Mouse (Mus musculus) right cerebral cortex, postnatal 25 days (tissue): ENCODE data around the gene Dennd2c.

Experiments used
- DNase-seq: peaks from one replicate; pipeline ENCODE4 v3.0.0; 2022

The Dennd2c gene

DNA sequence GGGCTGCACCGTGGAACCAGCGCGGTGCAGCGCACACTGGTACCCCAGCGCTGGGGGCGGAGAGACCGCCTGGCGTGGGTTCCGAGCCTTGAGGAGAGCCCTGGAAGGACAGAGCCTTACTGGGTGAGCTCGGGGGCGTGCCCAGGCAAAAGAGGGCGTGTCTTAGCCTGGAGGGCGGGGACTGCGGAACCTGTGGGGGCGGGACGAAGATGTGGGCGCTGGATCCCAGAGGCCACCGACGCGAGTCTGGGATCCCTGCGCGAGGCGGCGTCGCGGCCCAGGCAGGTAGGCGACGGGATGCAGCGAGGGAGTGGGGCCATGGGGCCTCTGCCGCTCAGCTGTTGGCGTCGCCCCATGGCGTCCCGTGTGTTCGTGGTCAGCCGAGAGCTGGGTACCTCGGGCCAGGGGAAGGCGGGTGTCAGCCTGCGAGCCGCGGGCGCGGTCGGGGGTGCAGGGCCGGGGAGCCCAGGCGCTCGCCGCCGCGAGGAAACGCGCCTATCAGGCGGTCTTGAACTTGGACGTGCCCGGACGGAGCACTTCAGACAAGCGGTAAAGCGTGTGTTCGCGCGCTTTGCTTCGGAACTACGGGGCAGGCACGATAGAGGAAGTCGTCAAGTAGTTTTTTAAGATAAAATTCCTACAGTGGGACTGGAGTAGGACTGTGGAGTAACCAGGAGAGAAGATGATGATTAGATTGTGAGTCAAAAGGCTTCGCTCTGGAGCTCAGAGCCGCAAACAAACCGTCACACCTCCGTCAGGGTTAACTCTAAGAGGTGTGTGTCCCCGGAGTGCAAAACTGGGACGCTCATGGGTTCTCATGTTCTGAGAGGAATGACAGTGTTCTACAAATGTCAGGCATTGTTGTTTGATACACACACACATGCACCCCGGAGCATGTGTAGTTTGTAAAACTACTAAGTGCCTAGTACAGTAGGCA lies at the start of gene Dennd2c:
Dennd2c (plus strand) TSS at position 151 of the 937 bp plus-strand sequence.
- peak; percentile 66 for DNase-seq

- no peak for DNase-seq
Observed at GRCm38 (mm10) chr3:103056016-103056595, 46.3 kb upstream of the Dennd2c start.

GRCm38 (mm10) chr3:103057752-103058151 lies 44.7 kb upstream of the Dennd2c start:
- DNase-seq, result no peak

- DNase-seq, result peak; percentile 93
Observed at GRCm38 (mm10) chr3:103058207-103059157, 43.9 kb upstream of the Dennd2c start, which contains the start of gene Nras. TSS of gene Nras (plus strand) at chr3:103058285.

DNA sequence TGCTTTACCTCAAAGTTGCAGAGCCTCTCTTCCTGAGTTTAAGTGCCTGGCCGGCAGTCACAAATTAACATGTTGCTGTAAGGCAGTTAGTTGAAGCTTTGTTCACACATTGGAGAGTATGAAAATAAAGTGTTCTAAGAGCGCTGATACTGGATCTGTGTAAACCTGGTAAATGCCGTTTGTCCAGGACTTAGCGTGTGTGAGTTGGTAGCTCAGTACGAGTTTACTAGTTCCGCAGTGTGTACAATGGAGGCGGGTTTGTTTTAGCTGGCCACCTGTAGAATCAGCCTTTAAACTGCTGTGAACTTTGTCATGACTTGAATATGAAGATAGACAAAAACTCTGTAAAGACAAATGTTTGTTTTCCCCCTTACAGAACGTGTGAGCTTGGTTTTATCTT lies 35.5 kb upstream of the Dennd2c start:
- no peak for DNase-seq

DNA sequence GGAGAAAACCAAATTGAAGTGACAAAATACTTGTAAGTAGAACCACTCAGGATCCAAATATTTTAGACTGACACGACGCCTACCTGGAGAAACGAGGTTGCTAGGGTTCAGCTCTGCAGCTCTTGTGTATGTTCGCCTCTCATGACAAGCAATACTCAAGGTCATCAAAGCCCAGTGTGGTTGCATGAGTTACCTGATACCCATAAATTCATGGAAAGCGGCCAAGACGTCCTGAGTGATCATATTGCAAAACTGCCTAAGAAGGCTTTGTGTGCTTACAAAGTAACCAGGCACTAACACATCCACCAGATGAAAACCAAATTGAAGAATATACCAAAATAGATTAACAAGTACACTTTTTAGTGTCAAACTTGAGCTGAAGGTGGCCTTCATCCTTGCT lies 33.4 kb upstream of the Dennd2c start:
- no peak for DNase-seq

GRCm38 (mm10) chr3:103073771-103074170 lies 28.6 kb upstream of the Dennd2c start, which contains the start of gene Ampd1:
TSS of gene Ampd1 (plus strand) at chr3:103074014.
- no peak for DNase-seq

DNA sequence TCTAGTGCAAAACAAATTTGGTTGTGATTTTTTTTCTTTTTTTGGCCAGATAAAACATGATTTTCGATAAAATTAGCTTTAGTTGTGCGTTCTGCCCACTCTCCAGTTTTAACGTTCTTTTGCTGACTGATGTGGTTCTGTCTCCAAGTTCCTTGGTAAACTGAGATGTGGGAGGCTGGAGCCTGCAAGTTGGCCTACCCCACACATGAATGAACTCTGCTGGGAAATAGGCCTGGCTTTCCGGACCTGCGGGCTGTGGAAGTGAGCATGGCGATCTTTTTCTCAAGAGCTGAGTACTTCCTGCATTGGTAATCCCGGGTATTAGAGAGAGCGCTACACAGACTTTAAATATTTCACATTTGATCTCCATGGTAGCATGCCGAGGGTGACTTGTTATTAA lies 26.5 kb upstream of the Dennd2c start:
- no peak for DNase-seq

DNA sequence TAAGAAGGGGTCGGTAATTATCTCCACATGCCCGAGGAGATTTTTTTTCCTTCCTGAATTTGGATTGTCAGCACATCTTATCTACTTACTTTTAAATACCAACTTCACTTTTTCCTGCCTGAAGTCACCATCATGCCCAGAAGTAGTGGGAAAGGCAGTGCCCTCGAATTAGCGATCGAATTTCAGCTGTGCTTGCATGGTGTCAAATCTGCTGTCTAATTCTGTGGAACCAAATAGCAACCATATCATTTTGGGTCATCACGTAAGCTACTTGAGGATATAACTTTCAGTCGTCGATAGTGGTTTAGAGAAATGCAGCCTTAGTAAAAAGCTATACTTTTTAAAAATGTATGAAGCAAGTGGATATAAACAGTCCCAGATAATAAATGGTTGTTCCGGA lies 25.9 kb upstream of the Dennd2c start:
- DNase-seq, result no peak

- no peak for DNase-seq
Observed at GRCm38 (mm10) chr3:103079301-103079700, 23.1 kb upstream of the Dennd2c start.

DNA sequence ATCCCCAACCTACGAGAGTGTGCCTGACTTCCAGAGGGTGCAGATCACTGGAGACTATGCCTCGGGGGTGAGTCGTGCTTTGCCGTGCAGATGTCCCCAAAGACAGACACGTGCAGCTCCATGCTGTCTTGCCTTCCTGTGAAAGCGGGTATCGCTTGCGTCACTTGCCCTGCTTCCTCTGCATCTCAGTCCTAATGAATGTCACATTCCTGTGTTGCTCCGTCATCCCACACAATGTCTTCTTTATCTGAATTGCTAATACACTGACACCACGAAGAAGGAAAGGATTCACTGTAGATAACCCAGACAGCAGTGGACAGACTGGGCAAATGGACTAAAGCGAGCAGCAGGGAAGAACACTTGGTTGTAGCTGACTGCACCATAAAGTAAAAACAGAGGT lies 21.4 kb upstream of the Dennd2c start:
- no peak for DNase-seq

DNA sequence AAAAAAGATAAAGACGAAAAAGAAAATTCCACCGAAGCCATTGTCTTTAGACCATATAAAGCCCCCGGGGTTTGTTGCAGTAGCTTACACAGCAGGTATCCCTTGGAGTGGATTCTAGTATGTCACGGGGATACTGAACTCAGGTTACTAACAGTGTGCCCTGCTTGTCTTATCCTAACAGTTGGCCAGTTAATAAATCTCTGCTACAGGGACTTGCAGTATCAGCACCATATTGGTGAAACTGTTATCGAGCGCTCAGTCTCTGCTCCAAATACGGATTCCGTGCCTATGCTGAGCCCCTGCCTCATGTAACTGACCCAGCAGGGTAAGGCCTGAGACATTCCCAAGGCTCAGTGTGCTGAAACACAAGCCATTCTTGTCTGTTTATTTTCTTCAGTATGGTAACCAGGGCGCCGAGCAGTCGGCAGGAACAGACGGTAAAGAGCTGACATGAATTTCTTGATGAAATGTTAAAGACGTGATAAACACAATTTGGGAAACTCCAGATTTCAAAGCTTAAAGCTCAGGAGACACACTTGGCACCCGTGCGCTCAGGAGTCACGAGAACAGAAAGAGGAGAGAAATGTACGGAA lies 20.4 kb upstream of the Dennd2c start:
- no peak for DNase-seq

DNA sequence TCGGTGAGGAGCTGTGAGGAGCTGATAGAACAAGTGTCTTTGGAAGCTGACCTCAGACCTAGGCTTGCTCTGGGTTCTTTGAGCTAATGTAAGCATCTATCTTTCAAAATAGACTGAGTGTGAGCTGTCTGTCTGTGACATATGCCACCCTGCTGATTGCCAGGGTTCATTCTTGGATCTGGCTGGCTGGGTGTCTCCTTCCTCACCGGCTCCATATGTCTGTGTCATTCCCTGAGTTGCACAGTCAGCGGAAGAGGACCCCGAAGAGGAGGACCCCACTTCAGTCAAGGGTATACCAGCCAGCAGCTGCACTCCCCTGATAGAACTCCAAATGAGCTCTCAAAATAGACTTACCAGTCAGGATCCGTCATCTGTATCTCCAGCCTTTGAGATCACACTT lies 19.6 kb upstream of the Dennd2c start:
- DNase-seq, result no peak

GRCm38 (mm10) chr3:103085986-103086385 lies 16.4 kb upstream of the Dennd2c start:
- DNase-seq, result no peak

- DNase-seq, result no peak
Observed at GRCm38 (mm10) chr3:103091753-103092152, 10.7 kb upstream of the Dennd2c start.

DNA sequence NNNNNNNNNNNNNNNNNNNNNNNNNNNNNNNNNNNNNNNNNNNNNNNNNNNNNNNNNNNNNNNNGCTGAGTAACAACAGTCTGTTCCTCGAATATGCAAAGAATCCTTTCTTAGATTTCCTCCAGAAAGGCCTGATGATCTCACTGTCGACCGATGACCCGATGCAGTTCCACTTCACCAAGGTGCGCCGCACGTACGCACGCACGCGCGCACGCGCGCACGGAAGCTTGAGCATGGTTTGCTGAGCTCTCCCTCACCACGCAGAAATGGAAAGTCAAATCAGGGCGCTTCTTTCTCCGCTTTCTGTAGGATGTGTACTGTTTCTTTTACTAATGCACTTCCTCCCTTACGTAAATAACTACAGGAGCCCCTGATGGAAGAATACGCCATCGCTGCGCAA lies 3.7 kb upstream of the Dennd2c start:
- DNase-seq, result no peak

DNA sequence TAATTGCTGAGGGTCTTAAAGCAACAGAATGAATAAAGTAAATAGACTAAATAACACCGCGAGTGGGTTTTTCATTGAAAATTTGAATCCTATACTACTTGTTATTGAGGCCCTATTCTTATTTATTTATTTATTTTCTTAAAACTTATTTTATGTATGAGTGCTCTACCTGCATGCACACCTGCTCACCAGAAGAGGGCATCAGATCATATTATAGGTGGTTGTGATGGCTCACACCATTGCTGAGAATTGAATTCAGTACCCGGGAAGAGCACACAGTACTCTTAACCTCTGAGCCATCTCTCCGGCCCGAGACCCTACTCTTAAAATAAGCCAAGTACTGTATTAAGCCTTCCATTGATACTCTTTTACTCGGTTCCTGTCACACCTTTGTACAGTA lies 2.7 kb upstream of the Dennd2c start:
- DNase-seq, result no peak

GRCm38 (mm10) chr3:103100735-103101134 lies 1.7 kb upstream of the Dennd2c start:
- no peak for DNase-seq

DNA sequence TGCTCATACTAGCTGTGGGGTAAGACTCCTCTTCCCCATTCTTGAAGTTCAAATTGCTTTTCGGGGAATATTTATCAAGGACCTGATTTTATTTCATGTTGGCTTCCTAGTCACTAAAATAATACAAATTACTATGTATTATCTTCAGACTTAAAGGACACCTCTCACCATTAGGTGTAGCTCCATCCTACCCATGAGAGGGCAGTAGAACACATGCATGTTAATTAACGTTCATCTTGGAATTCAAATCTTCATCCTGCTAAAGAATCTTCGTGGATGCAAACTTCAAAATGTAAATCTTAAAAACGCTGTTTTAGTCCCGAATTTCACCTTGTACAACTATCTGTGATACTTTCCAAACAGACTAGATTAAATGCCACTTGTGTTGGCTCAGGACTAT lies 1.2 kb upstream of the Dennd2c start:
- no peak for DNase-seq

- no peak for DNase-seq
Observed at GRCm38 (mm10) chr3:103101909-103102308, 495 bp upstream of the Dennd2c start.

- DNase-seq, result no peak
Observed at GRCm38 (mm10) chr3:103107565-103108240, 5.3 kb downstream of the Dennd2c start.

GRCm38 (mm10) chr3:103112216-103112615 lies 9.8 kb downstream of the Dennd2c start:
- DNase-seq, result no peak
